Mouse (Mus musculus) layer of hippocampus, postnatal 25 days (tissue): ENCODE data around the gene Rasgef1b. TPM values are rescaled to one million over a fixed set of nuclear protein-coding genes. Genes with fewer than 3 reads are reported as not detected.
"Not testable (repeated sequence)": the region's sequence is repeated elsewhere in the genome, so short reads cannot be mapped to it uniquely, and the experiment has no call there.

Experiments
- DNase-seq, 2 experiments: peaks; one replicate each; pipeline ENCODE4 v3.0.0; 2022; ENCODE audit warnings: mixed read lengths in 2 of 2, low spot score in 1 of 2; ENCODE audit errors: extremely low spot score in 1 of 2
- total RNA-seq, 2 experiments: library from RNA; stranded (reverse); gene quantifications; 2 replicates each; pipeline ENCODE4 v1.2.3; 2021

The Rasgef1b gene
- total RNA-seq, 2 experiments from 2014 or later = 15.9 to 17.6 TPM

DNA sequence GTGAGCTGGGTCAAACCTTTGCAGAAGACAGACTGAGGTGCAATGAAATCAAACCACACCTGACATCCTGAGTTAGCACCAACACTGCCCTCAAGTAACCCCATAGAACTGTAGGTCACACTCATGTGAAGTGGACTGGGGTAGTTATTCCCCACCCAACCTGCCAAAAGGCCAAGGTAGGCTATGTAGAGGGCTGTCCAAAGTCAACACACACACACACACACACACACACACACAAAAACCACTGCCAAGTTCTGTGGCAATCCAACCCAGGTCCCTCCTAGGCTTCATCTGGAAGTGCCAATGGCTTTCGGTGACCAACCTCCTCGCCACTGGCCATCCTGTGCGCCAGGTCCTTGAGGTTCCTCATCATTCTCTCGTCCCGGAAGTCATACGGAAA lies 488.4 kb downstream of the Rasgef1b start:
- no peak for DNase-seq

DNA sequence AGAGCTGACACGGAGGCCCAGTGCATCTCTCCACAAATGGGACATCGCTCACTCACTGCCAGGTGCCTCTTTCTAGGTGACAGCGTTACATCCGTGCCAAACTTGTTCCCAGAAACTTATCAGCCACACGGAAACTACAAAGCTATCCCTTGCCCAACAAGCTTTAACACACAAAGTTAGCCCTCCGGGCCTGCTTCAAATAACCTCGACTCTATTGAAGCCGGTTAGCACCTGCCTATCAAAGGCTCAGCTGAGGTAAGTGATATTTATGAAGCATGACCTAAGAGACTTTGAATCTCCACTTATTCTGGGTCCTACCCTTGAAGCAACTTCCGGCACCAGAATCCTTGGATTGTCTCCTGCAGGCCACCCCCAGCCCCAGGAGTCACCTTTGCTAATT lies 489.2 kb downstream of the Rasgef1b start:
- DNase-seq = no peak

DNA sequence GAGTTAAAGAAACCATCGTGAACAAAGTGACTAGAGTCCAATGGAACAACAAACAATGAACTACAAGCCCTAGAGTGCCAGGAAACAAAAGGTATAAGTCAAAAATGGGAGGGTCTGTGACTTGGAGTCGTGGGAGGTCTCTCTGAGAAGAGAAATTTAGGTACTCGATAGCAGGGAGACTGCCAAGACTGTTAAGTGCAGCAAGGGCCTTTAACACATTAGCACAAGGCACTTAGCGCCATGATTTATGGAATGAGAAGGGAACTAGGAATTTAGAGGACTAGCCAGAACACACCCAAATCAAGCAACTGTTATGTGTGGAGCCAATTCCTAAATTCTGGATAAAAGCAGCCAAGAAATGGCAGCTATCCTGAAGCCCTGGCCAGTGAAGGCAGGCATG lies 490.7 kb downstream of the Rasgef1b start:
- DNase-seq = no peak

DNA sequence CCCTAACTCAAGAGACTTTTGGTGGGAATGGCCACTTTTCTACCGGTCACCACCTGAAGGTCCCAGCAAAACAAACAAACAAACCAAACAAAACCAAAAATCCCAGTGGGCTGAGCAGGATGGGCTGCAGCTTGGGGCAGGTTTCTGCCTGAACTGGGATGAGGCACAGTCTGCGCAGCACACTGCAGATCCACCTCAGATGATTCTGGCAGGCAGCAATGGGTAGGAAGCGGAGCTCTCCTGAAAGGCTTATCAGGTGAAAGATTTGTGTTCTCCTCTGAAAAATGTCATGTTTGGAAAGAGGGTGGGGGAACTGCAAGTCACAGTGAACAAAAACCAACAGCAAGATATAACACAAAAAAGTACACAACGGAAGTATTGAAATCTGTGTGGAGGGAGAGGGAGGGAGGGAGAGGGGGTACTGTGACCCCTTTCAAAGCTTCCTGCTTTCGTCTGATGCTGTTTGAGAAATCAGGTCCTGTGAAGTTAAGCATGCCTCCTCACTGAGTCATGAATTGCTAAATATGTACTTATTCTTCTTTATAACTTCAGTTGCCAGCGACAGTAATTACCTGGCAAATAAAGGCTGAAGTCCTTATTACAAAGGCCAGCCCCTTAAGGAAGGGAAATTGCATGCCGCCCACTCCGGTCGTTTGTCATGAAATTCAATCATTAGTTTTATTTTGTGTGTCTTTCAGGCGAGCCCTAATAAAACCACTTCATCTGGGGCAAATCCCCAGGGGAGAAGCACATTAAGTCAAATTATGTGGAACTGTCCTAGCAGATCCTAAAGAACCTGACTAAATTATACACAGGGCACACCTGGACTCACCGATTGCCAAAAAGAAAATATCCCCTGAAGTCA lies 491.7 kb downstream of the Rasgef1b start:
- no peak for DNase-seq

DNA sequence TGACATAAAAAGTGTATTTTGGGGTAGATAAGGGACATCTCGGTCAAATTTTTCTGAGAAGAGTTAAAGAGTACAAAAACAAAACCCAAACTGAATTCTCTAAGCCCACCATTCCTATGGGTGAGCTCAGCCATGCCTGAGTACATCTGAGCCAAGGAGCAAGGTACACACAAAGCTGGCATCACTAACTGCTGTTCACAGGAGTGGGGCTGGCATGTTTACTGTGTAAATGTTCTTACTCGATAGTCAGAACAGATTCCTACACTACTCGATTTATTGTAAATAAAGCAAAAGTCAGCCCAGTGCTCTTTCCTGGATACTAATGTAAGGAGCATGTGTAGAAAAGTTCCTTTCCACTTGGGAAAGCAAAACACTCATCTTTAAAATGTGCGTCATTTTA lies 492.4 kb downstream of the Rasgef1b start:
- no peak for DNase-seq

DNA sequence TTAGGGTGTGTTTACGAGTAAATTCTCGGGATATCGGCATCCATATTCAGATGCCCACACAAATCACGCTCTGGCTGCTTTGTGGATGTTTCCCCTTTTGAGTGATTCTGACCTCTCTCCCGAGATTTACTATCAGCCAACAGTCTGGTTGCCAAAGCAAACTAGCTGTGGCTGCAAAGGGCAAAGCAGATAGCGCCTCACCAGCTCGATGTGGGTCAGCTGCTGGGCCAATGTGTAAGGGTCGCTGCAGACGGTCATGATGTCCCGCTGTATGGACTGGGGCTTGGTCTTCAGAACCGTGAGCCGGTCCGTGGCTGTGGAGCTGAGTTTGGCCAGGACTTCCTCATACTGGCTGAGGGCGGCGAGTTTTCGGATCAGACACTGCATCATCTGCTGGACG lies 494.6 kb downstream of the Rasgef1b start:
- DNase-seq = no peak

DNA sequence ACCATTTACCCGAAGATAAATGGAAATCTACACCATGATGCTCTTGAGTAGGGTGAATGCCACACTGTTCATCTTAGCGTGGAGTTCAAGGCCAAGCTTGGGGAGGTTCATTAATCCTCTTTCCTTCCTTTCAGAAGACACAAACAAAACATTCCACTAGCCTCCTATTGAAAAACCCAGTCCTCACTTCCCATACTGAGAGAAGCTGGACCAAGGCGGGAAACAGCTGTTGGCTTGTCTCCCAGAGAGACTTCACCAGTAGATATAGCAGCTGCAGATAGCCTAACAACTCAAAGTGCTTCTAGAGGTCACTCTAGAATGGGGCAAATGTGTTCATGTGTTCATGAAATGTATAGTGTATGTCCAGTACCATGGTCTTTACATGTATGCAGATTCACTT lies 495.7 kb downstream of the Rasgef1b start:
- no peak for DNase-seq

DNA sequence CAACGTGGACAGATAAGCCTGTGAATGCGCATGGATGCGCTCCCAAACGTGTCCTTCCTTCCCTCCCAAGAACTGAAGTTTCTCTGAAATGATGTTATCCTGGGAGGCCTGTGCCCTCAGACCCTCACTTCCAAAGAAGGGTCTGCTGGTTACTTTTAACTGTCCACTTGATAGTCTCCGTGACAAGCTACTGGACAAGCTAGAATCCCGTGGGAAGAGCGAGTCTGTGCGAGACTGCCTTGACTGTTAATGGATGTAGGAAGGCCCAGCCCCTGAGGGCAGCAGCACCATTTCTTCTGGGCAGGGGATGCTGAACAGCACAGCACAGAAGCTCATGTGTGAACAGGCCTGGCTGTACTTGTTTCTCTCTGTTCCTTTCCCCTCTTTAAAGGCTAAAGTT lies 496.5 kb downstream of the Rasgef1b start:
- no peak for DNase-seq

DNA sequence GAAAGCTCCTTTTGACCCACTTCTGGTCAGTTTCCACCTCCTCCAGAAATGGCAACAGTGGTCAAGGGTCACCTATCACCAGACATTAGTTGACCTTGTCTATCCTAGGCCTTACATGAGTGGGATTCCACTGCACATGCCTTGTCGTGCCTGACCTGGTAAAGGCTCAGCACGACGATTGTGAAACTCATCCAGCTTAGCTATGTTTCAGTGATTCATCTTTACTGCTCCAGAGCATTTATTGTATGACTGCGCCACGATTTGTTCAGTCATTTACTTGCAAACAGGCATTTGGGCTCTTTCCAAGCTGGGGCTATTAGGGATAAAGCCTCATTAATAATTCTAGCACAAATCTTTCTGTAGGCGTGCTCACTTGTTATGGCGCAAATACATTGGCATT lies 498.4 kb downstream of the Rasgef1b start:
- DNase-seq = no peak

DNA sequence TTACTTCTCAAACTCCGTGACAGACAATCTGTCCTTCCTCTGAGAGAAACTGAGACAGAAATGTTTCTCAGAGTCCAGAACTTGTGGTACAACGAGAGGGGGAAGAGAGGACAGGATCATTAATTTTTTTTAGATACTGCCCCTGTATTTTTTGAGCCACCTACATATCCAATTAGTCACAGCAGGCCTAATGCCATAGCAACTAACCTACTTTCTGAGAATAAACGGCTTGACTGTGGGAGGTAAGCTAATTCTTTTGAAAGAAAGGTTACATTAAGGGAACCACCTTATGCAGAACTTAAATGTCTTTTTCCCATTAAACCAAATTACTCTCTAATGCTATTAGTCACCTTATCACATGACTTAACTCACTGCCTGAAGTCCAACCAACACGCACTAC lies 501.5 kb downstream of the Rasgef1b start:
- no peak for DNase-seq

DNA sequence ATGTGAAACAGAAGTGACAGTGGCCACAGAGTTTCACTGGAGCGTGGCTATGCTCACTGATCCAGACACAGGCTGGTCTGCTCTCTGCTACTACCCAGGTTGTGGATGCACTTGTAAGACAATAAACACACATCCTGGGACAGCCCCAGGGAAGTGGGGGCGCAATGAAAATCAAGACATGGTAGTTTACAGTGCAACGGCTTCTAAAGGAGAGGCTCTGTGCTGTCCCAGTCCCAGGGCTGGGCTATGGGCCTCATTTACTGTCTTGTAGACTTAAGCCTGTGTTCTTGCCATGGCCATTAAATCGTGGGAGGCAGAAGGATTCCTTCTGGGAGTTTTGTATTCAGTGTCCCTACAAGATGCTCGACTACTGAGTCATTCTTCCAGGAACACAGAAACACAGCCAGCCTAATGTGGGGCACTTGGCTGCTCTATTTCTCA lies 504.3 kb downstream of the Rasgef1b start:
- DNase-seq = no peak

DNA sequence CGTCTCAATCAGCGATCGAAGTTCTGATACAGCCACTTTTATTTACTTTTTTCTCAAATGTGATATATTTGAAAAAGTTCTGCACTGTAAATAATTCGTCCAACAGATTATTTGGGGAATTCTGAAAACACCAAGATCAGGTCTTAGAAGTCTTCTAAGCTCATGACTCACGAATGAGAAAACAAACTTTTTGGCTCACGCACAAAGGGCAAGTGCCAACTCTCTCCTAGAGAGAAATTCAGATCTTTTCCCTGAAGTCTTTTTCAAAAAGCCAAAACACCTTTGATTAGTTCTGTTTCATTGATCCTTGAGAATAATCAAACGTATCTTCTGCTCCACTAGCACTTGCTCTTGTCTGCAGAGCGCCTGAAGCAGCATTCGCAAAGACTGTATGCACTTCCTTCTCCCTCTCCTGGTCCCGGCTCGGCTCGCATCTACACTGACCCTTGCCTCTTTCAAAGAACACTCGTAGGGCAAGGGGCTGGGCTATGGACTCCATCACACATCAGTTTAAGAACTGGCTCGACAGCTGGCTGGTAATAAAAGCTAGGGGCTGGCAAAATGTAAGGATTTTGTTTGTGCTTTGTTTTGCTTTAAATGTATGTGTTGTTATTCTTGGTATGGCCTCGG lies 504.9 kb downstream of the Rasgef1b start:
- no peak for DNase-seq

DNA sequence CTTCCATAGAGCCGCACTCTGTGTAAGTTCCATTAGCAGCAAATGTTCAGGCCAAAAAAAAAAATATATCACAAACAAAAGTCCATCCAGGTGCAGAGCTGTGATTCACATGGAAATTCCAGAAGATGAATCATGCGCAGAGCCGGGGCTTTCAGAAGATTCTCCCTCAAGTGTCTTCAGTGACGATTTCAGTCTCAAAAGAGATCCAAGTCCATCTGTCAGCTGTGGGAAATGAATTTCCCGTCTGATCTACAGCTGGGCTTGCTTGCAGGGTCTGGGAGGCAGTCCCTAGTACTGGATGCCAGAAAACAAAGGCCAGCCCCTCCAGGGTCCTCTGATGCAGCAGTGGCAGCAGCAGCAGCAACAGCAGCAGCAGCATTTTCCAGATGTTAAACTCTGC lies 510.5 kb downstream of the Rasgef1b start:
- no peak for DNase-seq

DNA sequence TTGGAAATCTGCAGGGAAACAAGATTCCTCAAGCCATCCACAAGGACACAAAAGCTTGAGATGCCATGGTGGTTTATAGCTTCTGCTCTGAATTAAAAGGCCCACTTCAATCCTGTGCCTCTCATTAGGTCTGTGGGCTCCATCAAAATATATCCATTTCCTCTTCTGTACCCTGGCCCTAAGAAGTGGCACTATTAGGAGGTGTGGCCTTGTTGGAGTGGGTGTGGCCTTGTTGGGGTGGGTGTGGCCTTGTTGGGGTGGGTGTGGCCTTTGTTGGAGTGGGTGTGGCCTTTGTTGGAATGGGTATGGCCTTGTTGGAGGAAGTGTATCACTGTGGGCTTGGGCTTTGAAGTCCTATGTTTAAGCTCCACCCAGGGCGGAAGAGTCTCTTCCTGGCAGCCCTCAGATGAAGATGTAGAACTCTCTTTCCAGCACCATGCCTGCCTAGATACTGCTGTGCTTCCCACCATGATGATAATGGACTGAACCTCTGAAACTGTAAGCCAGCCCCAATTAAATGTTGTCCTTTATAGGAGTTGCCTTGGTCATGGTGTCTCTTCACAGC lies 512.2 kb downstream of the Rasgef1b start:
- not testable (repeated sequence) for DNase-seq

DNA sequence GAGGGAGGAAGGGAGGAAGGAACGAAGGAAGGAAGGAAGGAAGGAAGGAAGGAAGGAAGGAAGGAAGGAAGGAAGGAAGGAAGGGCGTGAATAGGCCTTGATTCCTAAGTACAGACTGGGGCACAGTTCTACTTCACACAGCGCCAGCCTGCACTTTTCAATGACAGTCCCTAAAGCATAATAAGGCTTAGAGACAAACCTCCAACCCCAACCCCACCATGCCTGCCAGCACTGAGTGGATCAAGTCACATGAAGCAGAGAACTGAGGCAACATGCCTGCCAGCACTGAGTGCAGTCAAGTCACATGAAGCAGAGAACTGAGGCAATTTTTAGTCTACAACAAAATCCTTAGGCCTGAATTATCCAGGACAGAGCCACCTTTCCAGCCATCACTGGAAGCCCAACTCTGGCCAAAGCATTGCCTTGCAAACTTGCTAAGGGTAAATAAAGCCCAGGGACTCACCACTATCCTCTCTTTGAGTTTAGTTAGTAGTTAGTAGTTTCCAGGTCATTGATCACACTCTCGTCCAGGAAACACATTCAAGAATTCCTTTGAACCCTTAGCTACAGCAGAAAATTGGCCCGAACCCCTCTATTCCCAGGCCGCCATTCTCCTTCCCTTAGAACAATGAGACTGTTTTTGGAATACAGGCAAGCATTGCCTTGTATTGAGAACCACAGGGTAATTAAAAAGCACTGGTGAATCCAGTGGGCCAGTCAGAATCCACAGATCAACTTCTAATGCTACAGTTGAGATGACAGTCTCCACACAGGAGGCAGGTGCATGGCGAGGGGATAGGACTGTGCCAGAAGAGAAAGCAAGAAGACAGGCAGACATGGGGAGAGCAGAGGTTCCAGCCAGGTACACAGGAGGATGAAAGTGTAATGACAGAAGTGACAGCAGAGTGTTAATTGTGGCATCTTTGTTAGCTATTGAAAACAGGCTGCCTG lies 513.4 kb downstream of the Rasgef1b start:
- DNase-seq = no peak

DNA sequence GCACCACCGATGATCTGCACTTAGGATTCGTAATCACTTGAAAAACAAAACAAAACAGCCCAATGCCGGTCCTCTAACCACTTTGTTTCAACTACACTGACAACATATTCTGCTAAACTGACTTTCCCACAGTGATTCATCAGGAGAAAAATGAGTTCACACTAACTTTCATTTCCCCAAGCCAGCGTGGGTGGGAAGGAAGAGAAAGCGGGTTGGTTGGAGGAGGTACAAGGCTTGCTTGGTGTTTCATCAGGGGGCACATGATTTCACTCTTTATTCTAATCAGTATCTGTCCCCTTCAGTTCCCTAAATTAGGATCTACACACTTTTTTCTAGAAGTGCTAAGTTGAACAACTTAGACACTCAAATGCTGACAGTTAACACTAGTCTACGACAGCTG lies 514.5 kb downstream of the Rasgef1b start:
- no peak for DNase-seq

DNA sequence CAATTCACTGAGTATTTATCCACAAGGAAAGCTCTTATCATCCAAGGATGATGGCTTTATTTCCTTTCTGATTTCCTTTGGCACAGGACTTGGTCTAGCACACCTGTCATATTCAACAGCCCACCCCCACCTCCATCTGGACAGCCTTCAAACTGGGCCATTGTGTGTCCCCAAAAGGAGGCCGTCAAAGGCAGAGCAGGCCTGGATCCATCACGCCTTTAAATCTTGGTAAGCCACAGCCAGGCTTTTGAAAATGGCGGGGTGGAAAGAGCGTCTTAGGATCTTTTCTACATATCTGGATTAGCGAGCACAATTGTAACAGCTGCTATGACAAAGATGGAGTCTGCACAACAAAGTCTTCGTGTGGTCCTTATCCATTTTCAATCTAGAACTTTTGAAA lies 515.7 kb downstream of the Rasgef1b start:
- no peak for DNase-seq

DNA sequence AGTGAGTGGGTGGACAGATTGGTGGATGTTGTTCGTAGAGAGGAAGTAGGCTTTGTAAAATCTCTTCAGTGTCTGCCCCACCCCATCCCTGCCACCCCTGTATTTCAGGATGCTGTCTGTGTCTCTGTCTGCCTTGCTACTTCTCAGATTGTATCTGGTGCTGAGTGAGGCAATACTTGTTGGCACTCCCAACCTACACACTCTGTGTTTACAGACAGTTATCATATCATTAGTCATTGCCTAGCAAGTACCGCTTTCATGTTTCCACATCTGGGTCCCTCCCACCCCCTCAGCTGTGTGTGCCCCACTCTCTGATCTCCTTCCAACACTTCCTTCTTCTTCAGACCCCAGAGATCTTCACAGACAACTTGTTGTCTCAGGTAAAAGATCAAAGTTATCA lies 525.4 kb downstream of the Rasgef1b start:
- no peak for DNase-seq

DNA sequence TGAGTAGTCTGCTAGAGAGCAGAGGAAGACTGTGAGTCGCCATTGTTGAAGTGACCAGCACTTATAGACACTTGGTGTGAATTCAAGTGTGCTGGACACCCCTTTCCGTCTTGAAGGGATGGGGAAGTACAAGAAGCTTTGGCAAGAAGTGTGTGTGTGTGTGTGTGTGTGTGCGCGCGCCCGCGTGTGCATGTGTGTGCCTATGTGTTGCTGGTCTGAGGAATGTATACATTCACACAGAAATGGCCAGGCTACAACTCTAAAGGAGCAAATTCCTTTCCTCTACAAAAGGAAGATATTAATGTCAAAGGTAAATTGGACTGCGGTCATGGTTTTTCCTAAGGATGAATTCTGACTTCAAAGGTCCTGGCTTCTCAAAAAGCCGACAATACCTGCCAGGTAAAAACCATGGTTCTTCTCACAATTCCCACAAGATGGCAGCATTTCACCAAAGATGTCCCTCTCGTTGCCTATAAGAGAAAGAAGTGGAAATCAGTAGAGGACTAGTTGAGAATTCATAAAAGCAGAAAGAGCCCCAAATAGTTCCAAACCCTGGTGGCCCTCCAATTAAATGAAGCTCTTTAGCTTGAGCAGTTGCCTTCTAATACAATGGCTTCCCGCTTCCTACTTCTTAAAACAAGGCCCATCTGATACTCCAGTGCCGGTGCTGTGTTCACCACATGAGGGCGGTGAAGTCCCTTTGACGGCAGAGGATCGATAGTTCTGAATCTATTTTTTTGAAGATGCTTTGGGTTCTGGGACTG lies 526.6 kb downstream of the Rasgef1b start:
- DNase-seq = peak; percentile 46 to 54

DNA sequence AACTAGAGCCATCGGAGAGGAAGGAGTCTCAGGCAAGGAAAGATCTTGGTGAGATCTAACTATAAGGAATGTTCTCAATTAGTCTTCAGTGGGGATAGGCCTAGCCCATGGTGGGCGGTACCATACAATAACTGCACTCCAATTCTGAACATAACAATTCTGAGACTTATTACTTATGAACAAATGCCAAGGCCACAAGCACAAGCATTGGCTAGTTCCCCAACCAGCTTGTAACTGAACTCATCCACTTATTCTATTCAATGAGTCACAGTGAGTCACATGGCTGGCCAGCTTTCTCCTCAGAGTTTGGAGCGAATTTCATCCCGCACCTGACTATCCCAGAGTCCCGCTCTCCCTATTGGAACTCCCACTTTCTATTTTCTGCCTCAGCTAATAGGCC lies 533.4 kb downstream of the Rasgef1b start:
- DNase-seq = no peak
